Mouse (Mus musculus) adrenal gland, postnatal 0 days (tissue): Measurements from ENCODE around the gene Pgls. TPM values are rescaled to one million over a fixed set of nuclear protein-coding genes. Genes with fewer than 3 reads are reported as not detected.

Source experiments
- microRNA-seq: library from miRNA; unstranded; fragments of <30 nt; microRNA quantifications from one replicate; pipeline ENCODE4, GENCODE M21; 2016; ENCODE audit warnings: borderline replicate concordance; ENCODE audit not compliant: insufficient number of aligned reads
- polyA plus RNA-seq: library from polyadenylated mRNA; unstranded; fragments of >200 nt; fragmentation: Nextera tagmentation; extraction: Ambion mirVana; gene quantifications from 2 replicates; pipeline ENCODE4 v1.2.1, GENCODE M21; 2015

Pgls gene
- 274 and 329 TPM in 2 replicates for polyA plus RNA-seq

GRCm38 (mm10) chr8:71591471-71592373, at the start of gene Pgls:
Pgls (plus strand) TSS chr8:71592176.

GRCm38 (mm10) chr8:71542632-71543343, 49.2 kb upstream of the Pgls start, which contains the start of gene Mvb12a:
Mvb12a (plus strand) TSS chr8:71542922.

GRCm38 (mm10) chr8:71558071-71558957, 33.7 kb upstream of the Pgls start, which contains the start of gene Tmem221:
Tmem221 (minus strand) TSS chr8:71558871.

GRCm38 (mm10) chr8:71566501-71566900, 25.5 kb upstream of the Pgls start, which contains the start of gene Nxnl1:
Nxnl1 (minus strand) TSS chr8:71566601.

GRCm38 (mm10) chr8:71568387-71568937, 23.5 kb upstream of the Pgls start, which contains the start of gene Slc27a1:
Slc27a1 (plus strand) TSS chr8:71568882.

GRCm38 (mm10) chr8:71597451-71597850, 5.5 kb downstream of the Pgls start, which contains the start of gene Fam129c:
Fam129c (plus strand) TSS chr8:71597648.

GRCm38 (mm10) chr8:71610822-71611651, 19.1 kb downstream of the Pgls start, which contains the start of gene Colgalt1:
Colgalt1 (plus strand) TSS chr8:71610998.

Small RNA genes within 50 kb of the gene (microRNA-seq; reads per million reads assigned to microRNA genes)
- not detected for gene Mir6769b

Other genes starting within 250 kb of the Pgls start
- 227 and 256 TPM in 2 replicates for gene Use1, start 225.3 kb upstream of the Pgls start, polyA plus RNA-seq
- 6.7 and 12.3 TPM in 2 replicates for gene Ocel1, start 220.9 kb upstream of the Pgls start, polyA plus RNA-seq
- 51.9 and 63.0 TPM in 2 replicates for gene Nr2f6, start 210.2 kb upstream of the Pgls start, polyA plus RNA-seq
- 6.3 and 13.0 TPM in 2 replicates for gene Ushbp1, start 196.4 kb upstream of the Pgls start, polyA plus RNA-seq
- 78.6 and 106 TPM in 2 replicates for gene Babam1, start 195.3 kb upstream of the Pgls start, polyA plus RNA-seq
- 5.0 and 7.8 TPM in 2 replicates for gene Ankle1, start 186.2 kb upstream of the Pgls start, polyA plus RNA-seq
- 65.5 and 72.8 TPM in 2 replicates for gene Abhd8, start 128.5 kb upstream of the Pgls start, polyA plus RNA-seq
- gene Mrpl34, start 127.2 kb upstream of the Pgls start, polyA plus RNA-seq, result 169 and 185 TPM in 2 replicates
- gene Dda1, start 123.0 kb upstream of the Pgls start, polyA plus RNA-seq, result 75.4 and 78.6 TPM in 2 replicates
- 3.3 and 4.4 TPM in 2 replicates for gene Ano8, start 106.2 kb upstream of the Pgls start, polyA plus RNA-seq
- 9.8 and 11.8 TPM in 2 replicates for gene Gtpbp3, start 104.1 kb upstream of the Pgls start, polyA plus RNA-seq
- gene Plvap, start 80.4 kb upstream of the Pgls start, polyA plus RNA-seq, result 65.2 and 131 TPM in 2 replicates
- not detected in 2 replicates for gene Ccdc194, start 66.5 kb upstream of the Pgls start, polyA plus RNA-seq
- 85.3 and 125 TPM in 2 replicates for gene Bst2, start 54.7 kb upstream of the Pgls start, polyA plus RNA-seq
- gene Mvb12a, start 49.3 kb upstream of the Pgls start, polyA plus RNA-seq, result 141 TPM in 2 replicates
- gene Tmem221, start 33.3 kb upstream of the Pgls start, polyA plus RNA-seq, result 7.8 and 15.0 TPM in 2 replicates
- 0.24 and 0.70 TPM in 2 replicates for gene Nxnl1, start 25.6 kb upstream of the Pgls start, polyA plus RNA-seq
- 38.9 and 85.2 TPM in 2 replicates for gene Slc27a1, start 23.3 kb upstream of the Pgls start, polyA plus RNA-seq
- 0.90 and 1.8 TPM in 2 replicates for gene Fam129c, start 5.5 kb downstream of the Pgls start, polyA plus RNA-seq
- gene Colgalt1, start 18.8 kb downstream of the Pgls start, polyA plus RNA-seq, result 53.2 and 58.1 TPM in 2 replicates
- 2.3 and 2.9 TPM in 2 replicates for gene Unc13a, start 79.6 kb downstream of the Pgls start, polyA plus RNA-seq
- gene Jak3, start 84.1 kb downstream of the Pgls start, polyA plus RNA-seq, result 2.7 and 6.0 TPM in 2 replicates
- 0.65 and 2.0 TPM in 2 replicates for gene Insl3, start 97.0 kb downstream of the Pgls start, polyA plus RNA-seq
- gene B3gnt3, start 109.6 kb downstream of the Pgls start, polyA plus RNA-seq, result 2.2 and 4.1 TPM in 2 replicates
- gene Fcho1, start 133.5 kb downstream of the Pgls start, polyA plus RNA-seq, result 5.1 and 6.2 TPM in 2 replicates